Mouse (Mus musculus) CH12.LX (cell line): ENCODE data around the gene Pex11b. TPM values are rescaled to one million over a fixed set of nuclear protein-coding genes. Genes with fewer than 3 reads are reported as not detected.

Experiments
- DNase-seq: peaks from one replicate; pipeline ENCODE4 v3.0.0-alpha.2; 2013; ENCODE audit errors: extremely low read depth
- H3K27ac ChIP-seq: 2 replicates; pipeline ENCODE4 v1.5.1; 2012; ENCODE audit warnings: low read depth, mild to moderate bottlenecking, control low read depth, moderate library complexity; ENCODE audit not compliant: insufficient read depth
- H3K27me3 ChIP-seq: replicated peaks from 2 replicates; pipeline ENCODE3; 2012; ENCODE audit warnings: inconsistent platforms
- H3K36me3 ChIP-seq, 2 experiments: replicated peaks in 1 of 2; 2 replicates each; pipeline versions ENCODE3 to v1.6.1; 2012; ENCODE audit warnings: inconsistent platforms in 1 of 2, low read length in 1 of 2, mild to moderate bottlenecking in 1 of 2, mixed read lengths in 1 of 2, moderate library complexity in 1 of 2; ENCODE audit not compliant: control insufficient read depth in 1 of 2, insufficient read depth in 1 of 2
- H3K4me1 ChIP-seq, 2 experiments: 2 replicates each; pipeline ENCODE4 v1.6.1; 2012; ENCODE audit warnings: inconsistent platforms in 1 of 2, moderate library complexity in 1 of 2; ENCODE audit not compliant: insufficient read depth in 2 of 2, control insufficient read depth in 1 of 2
- H3K4me2 ChIP-seq: 2 replicates; pipeline ENCODE4 v1.6.1; 2012; ENCODE audit warnings: low read depth, mild to moderate bottlenecking, control low read depth; ENCODE audit not compliant: poor library complexity, insufficient read depth, severe bottlenecking
- H3K4me3 ChIP-seq, 3 experiments: fragments of 150-350 bp in 1 of 3; sonication (generic) in 1 of 3; replicated peaks in 1 of 3; 2 replicates each; pipeline versions ENCODE3 to v1.5.1; 2011 to 2012; ENCODE audit warnings: low read depth in 2 of 3, low read length in 2 of 3, mild to moderate bottlenecking in 2 of 3, moderate library complexity in 2 of 3, control low read depth in 1 of 3, improper control_type of control experiment in 1 of 3, inconsistent platforms in 1 of 3, mixed read lengths in 1 of 3; ENCODE audit not compliant: poor library complexity in 1 of 3
- H3K79me2 ChIP-seq: replicated peaks from 2 replicates; pipeline ENCODE4 v1.6.1; 2012; ENCODE audit warnings: mild to moderate bottlenecking, moderate library complexity; ENCODE audit not compliant: control insufficient read depth, poor library complexity, insufficient read depth, severe bottlenecking; ENCODE audit errors: extremely low read depth
- H3K9ac ChIP-seq: 2 replicates; pipeline ENCODE4 v1.6.1; 2012; ENCODE audit warnings: low read depth, mild to moderate bottlenecking, control low read depth, moderate library complexity; ENCODE audit not compliant: insufficient read depth
- H3K9me3 ChIP-seq: replicated peaks from 2 replicates; pipeline ENCODE3; 2012; ENCODE audit warnings: low read length, inconsistent platforms, mixed read lengths
- CTCF ChIP-seq, 2 experiments: IDR thresholded peaks in 1 of 2; conservative IDR thresholded peaks in 1 of 2; 2 replicates each; pipeline ENCODE4 v1.5.1; 2011 to 2012; ENCODE audit warnings: low read depth in 2 of 2, low read length in 2 of 2, improper control_type of control experiment in 1 of 2, inconsistent platforms in 1 of 2, mild to moderate bottlenecking in 1 of 2, moderate library complexity in 1 of 2
- ELF1 ChIP-seq: IDR thresholded peaks from 2 replicates; pipeline ENCODE4 v1.6.1; 2014; ENCODE audit warnings: low read depth, mild to moderate bottlenecking, inconsistent platforms, low read length, improper control_type of control experiment
- ETS1 ChIP-seq: conservative IDR thresholded peaks from 2 replicates; pipeline ENCODE4 v1.6.1; 2012; ENCODE audit warnings: low read depth, mild to moderate bottlenecking, inconsistent platforms, low read length, improper control_type of control experiment, moderate library complexity
- HCFC1 ChIP-seq: IDR thresholded peaks from 2 replicates; pipeline ENCODE4 v1.6.1; 2012; ENCODE audit warnings: low read depth, mild to moderate bottlenecking, inconsistent platforms, low read length, improper control_type of control experiment
- IRF4 ChIP-seq: IDR thresholded peaks from 2 replicates; pipeline ENCODE4 v1.6.1; 2014; ENCODE audit warnings: low read depth, mild to moderate bottlenecking, inconsistent platforms, low read length, improper control_type of control experiment
- JUND ChIP-seq: conservative IDR thresholded peaks from 2 replicates; pipeline ENCODE4 v1.6.1; 2011; ENCODE audit warnings: low read depth, low read length, improper control_type of control experiment
- KAT2A ChIP-seq: IDR thresholded peaks from 2 replicates; pipeline ENCODE4 v1.6.1; 2012; ENCODE audit warnings: low read length, improper control_type of control experiment, inconsistent platforms; ENCODE audit not compliant: insufficient replicate concordance
- MAFK ChIP-seq: IDR thresholded peaks from 2 replicates; pipeline ENCODE4 v1.6.1; 2011; ENCODE audit warnings: low read length, improper control_type of control experiment; ENCODE audit not compliant: insufficient replicate concordance
- MAX ChIP-seq: IDR thresholded peaks from 2 replicates; pipeline ENCODE4 v1.6.1; 2011; ENCODE audit warnings: low read length, improper control_type of control experiment
- MAZ ChIP-seq: IDR thresholded peaks from 2 replicates; pipeline ENCODE4 v1.6.1; 2012; ENCODE audit warnings: low read depth, mild to moderate bottlenecking, inconsistent platforms, low read length, improper control_type of control experiment, moderate library complexity
- MEF2A ChIP-seq: IDR thresholded peaks from 2 replicates; pipeline ENCODE4 v1.6.1; 2014; ENCODE audit warnings: low read depth, mild to moderate bottlenecking, inconsistent platforms, low read length, improper control_type of control experiment, borderline replicate concordance
- MXI1 ChIP-seq: IDR thresholded peaks from 2 replicates; pipeline ENCODE4 v1.6.1; 2011; ENCODE audit warnings: mild to moderate bottlenecking, low read depth, low read length, improper control_type of control experiment
- MYC ChIP-seq: IDR thresholded peaks from 2 replicates; pipeline ENCODE4 v1.6.1; 2011; ENCODE audit warnings: low read depth, mild to moderate bottlenecking, improper control_type of control experiment, low read length
- PAX5 ChIP-seq: IDR thresholded peaks from 2 replicates; pipeline ENCODE4 v1.6.1; 2012; ENCODE audit warnings: low read length, inconsistent platforms, mixed read lengths
- POLR2AphosphoS2 ChIP-seq: IDR thresholded peaks from 2 replicates; pipeline ENCODE4 v1.6.1; 2011; ENCODE audit warnings: low read depth, low read length, improper control_type of control experiment
- RAD21 ChIP-seq: IDR thresholded peaks from 2 replicates; pipeline ENCODE4 v1.6.1; 2011; ENCODE audit warnings: low read depth, mild to moderate bottlenecking, low read length, improper control_type of control experiment, moderate library complexity
- RCOR1 ChIP-seq: conservative IDR thresholded peaks from 2 replicates; pipeline ENCODE4 v1.6.1; 2012; ENCODE audit warnings: low read depth, mild to moderate bottlenecking, inconsistent platforms, low read length, improper control_type of control experiment
- TBP ChIP-seq: conservative IDR thresholded peaks from 2 replicates; pipeline ENCODE4 v1.6.1; 2011; ENCODE audit warnings: low read depth, low read length, improper control_type of control experiment
- UBTF ChIP-seq: IDR thresholded peaks from 2 replicates; pipeline ENCODE4 v1.6.1; 2012; ENCODE audit warnings: low read depth, mild to moderate bottlenecking, inconsistent platforms, low read length, improper control_type of control experiment, moderate library complexity
- USF2 ChIP-seq: conservative IDR thresholded peaks from 2 replicates; pipeline ENCODE4 v1.6.1; 2011; ENCODE audit warnings: low read depth, low read length, improper control_type of control experiment
- ZMIZ1 ChIP-seq: IDR thresholded peaks from 2 replicates; pipeline ENCODE4 v1.6.1; 2012; ENCODE audit warnings: low read depth, mild to moderate bottlenecking, inconsistent platforms, low read length, improper control_type of control experiment
- dilution Hi-C: fragments of 300-500 bp; cut with MboI; formaldehyde crosslinking; loops from 2 replicates; pipeline ENCODE4 v1.14.3; 2020; ENCODE audit warnings: low sequenced_read_pairs; ENCODE audit not compliant: extremely low pct_unique_long_range_greater_than_20kb, extremely low pct_ligation_motif_present
- in situ Hi-C: fragments of 300-500 bp; cut with MboI; formaldehyde crosslinking; loops from 3 replicates; pipeline ENCODE4 v1.14.3; 2019; ENCODE audit warnings: low sequenced_read_pairs, low pct_ligation_motif_present, low pct_unique_long_range_greater_than_20kb, mixed read lengths
- polyA plus RNA-seq: library from polyadenylated mRNA; unstranded; fragments of >175 nt; gene quantifications from 2 replicates; pipeline ENCODE4 v1.2.1, GENCODE M21; 2012; ENCODE audit warnings: low read depth; ENCODE audit not compliant: insufficient read length
- total RNA-seq, 2 experiments: library from RNA; depleted of rRNA; stranded (reverse); fragments of 300-350 nt in 1 of 2; fragments of >200 nt in 1 of 2; gene quantifications; 2 replicates each; pipeline ENCODE4 v1.2.3; 2012 to 2014

The Pex11b gene
- total and polyA plus RNA-seq, 3 experiments = 23.4 to 33.1 (median 27.9) TPM

DNA sequence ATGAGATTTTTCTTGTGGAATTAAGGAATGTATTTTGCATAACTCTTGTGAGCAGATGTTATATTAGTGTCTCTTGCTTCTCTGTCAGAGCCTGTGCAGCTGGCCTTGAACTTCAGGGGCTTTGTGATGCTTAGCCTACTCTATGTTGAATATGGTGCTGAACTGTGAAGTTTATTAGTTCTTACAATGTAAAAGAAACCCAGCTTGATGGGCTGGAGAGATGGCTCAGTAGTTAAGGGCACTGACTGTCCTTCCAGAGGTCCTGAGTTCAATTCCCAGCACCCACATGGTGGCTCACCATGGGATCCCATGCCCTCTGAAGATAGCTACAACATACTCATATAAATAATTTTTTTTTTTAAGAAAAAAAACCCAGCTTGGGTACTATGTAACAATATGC, 3.1 kb upstream of the Pex11b start:
- no peak overlapping the region for H3K9ac ChIP-seq
- dilution Hi-C loops (no loop called here), in situ Hi-C loops (loop anchor here (5.0 kb wide), 1 partner anchor 40 kb away; the partner anchor contains the start of gene Polr3gl)
- peaks cover 5 to 36% of the 10 kb centered on the region in 2 experiments for H3K4me1 ChIP-seq
- DNase-seq = no peak
- H3K4me3 ChIP-seq = no peak overlapping the region
- H3K4me2 ChIP-seq = no peak overlapping the region
- H3K36me3 ChIP-seq = peaks cover 17 to 35% of the 10 kb centered on the region in 2 experiments
- H3K9me3 ChIP-seq = no peaks in the 10 kb centered on the region
- peaks cover 22% of the 10 kb centered on the region for H3K79me2 ChIP-seq
- H3K27ac ChIP-seq = no peak overlapping the region
- TF ChIP-seq CTCF (conservative IDR thresholded peaks at IDR 0.05 in 1 of 2, IDR thresholded peaks at IDR 0.05 in 1 of 2; ENCODE audit: low read depth in 2 of 2, low read length in 2 of 2) (no peak), RAD21 (no peak), USF2 (no peak), PAX5 (no peak), KAT2A (no peak), RCOR1 (no peak), MAFK (no peak), HCFC1 (no peak), UBTF (no peak), MEF2A (no peak), JUND (no peak), MAZ (no peak), POLR2AphosphoS2 (no peak), ZMIZ1 (no peak), MXI1 (no peak), ETS1 (no peak), MYC (no peak)
- no peaks in the 10 kb centered on the region for H3K27me3 ChIP-seq

DNA sequence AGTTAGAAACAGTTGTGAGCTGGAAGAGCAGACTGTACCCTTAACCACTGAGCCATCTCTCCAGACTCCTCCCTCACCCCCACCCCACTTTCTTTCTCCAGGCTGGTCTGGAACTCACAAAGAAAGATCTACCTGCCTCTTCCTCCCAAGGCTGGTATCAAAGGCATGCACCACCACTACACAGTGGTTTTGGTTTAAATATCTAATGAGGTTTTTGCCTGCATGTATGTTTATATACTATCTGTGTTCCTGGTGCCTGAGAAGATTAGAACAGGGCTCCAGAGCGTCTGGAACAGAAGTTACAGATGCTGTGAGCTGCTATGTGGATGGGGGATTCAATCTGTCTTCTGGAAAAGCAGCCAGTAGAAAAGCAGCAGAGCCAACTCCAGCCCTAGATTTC, 1.2 kb upstream of the Pex11b start:
- peaks cover 25 to 52% of the 10 kb centered on the region in 2 experiments for H3K36me3 ChIP-seq
- dilution Hi-C loops (no loop called here), in situ Hi-C loops (loop anchor here (5.0 kb wide), 1 partner anchor 42 kb away; the partner anchor contains the start of gene Polr3gl)
- H3K79me2 ChIP-seq = peaks cover 22% of the 10 kb centered on the region
- H3K9me3 ChIP-seq = no peaks in the 10 kb centered on the region
- peaks cover 6 to 33% of the 10 kb centered on the region in 2 experiments for H3K4me1 ChIP-seq
- TF ChIP-seq ELF1 = no peak
- no peak for TF ChIP-seq TBP
- TF ChIP-seq IRF4 = no peak
- no peak for TF ChIP-seq MAX
- TF ChIP-seq, all 38 proteins: peak for 0
- DNase-seq = no peak
- Histone ChIP-seq H3K27me3 (no peaks in the 10 kb centered on the region), H3K4me3 (no peak overlapping the region), H3K9ac (no peak overlapping the region), H3K4me2 (no peak overlapping the region), H3K27ac (no peak overlapping the region)
